Mouse (Mus musculus) MEL (cell line): ENCODE data around the gene Rhd. TPM values are rescaled to one million over a fixed set of nuclear protein-coding genes. Genes with fewer than 3 reads are reported as not detected.

ENCODE experiments used
- DNase-seq: peaks from one replicate; pipeline ENCODE4 v3.0.0; 2011; ENCODE audit warnings: low read depth, low spot score
- H3K27ac ChIP-seq: 2 replicates; pipeline ENCODE4 v1.5.1; 2012; ENCODE audit warnings: low read depth, mild to moderate bottlenecking, control low read depth, low read length, moderate library complexity; ENCODE audit not compliant: control insufficient read depth
- H3K27me3 ChIP-seq, 2 experiments: fragments of 150-350 bp in 1 of 2; sonication (generic) in 1 of 2; 2 replicates each; pipeline ENCODE4 v1.6.1; 2012; ENCODE audit warnings: low read length in 2 of 2, mild to moderate bottlenecking in 2 of 2, improper control_type of control experiment in 1 of 2, moderate library complexity in 1 of 2; ENCODE audit not compliant: insufficient read depth in 2 of 2, control insufficient read depth in 1 of 2
- H3K36me3 ChIP-seq, 2 experiments: 2 replicates each; pipeline ENCODE4 v1.6.1; 2012 to 2014; ENCODE audit warnings: low read length in 2 of 2, improper control_type of control experiment in 1 of 2, inconsistent platforms in 1 of 2, mild to moderate bottlenecking in 1 of 2; ENCODE audit not compliant: insufficient read depth in 2 of 2, control insufficient read depth in 1 of 2
- H3K4me1 ChIP-seq, 2 experiments: fragments of 150-350 bp in 1 of 2; sonication (generic) in 1 of 2; 2 replicates each; pipeline ENCODE4 v1.6.1; 2012; ENCODE audit warnings: low read length in 2 of 2, improper control_type of control experiment in 1 of 2, mild to moderate bottlenecking in 1 of 2; ENCODE audit not compliant: insufficient read depth in 2 of 2, control insufficient read depth in 1 of 2
- H3K4me3 ChIP-seq, 2 experiments: fragments of 150-350 bp in 1 of 2; sonication (generic) in 1 of 2; 2 replicates each; pipeline ENCODE4 v1.5.1; 2012; ENCODE audit warnings: low read depth in 2 of 2, low read length in 2 of 2, mild to moderate bottlenecking in 2 of 2, moderate library complexity in 2 of 2, control low read depth in 1 of 2, improper control_type of control experiment in 1 of 2; ENCODE audit not compliant: control insufficient read depth in 1 of 2, insufficient read depth in 1 of 2
- H3K79me2 ChIP-seq: 2 replicates; pipeline ENCODE4 v1.6.1; 2012; ENCODE audit warnings: mild to moderate bottlenecking, low read length, moderate library complexity; ENCODE audit not compliant: control insufficient read depth, poor library complexity, insufficient read depth
- H3K9ac ChIP-seq: 2 replicates; pipeline ENCODE4 v1.6.1; 2012; ENCODE audit warnings: low read depth, mild to moderate bottlenecking, control low read depth, low read length, moderate library complexity; ENCODE audit not compliant: control insufficient read depth, poor library complexity, severe bottlenecking
- H3K9me3 ChIP-seq: fragments of 150-350 bp; sonication (generic); replicated peaks from 2 replicates; pipeline ENCODE4 v1.6.1; 2012; ENCODE audit warnings: mild to moderate bottlenecking, low read length, improper control_type of control experiment, moderate library complexity; ENCODE audit not compliant: insufficient read depth
- BHLHE40 ChIP-seq: IDR thresholded peaks from 2 replicates; pipeline ENCODE4 v1.6.1; 2012; ENCODE audit warnings: low read depth, mild to moderate bottlenecking, inconsistent platforms, low read length, improper control_type of control experiment, borderline replicate concordance
- CHD2 ChIP-seq: IDR thresholded peaks from 2 replicates; pipeline ENCODE4 v1.6.1; 2011; ENCODE audit warnings: low read length, improper control_type of control experiment
- CTCF ChIP-seq, 3 experiments: IDR thresholded peaks in 2 of 3; conservative IDR thresholded peaks in 1 of 3; 2 replicates each; pipeline ENCODE4 v1.5.1; 2011 to 2012; ENCODE audit warnings: low read length in 3 of 3, low read depth in 2 of 3, mild to moderate bottlenecking in 2 of 3, improper control_type of control experiment in 1 of 3, inconsistent platforms in 1 of 3, mixed read lengths in 1 of 3, moderate library complexity in 1 of 3; ENCODE audit not compliant: control insufficient read depth in 1 of 3, insufficient read depth in 1 of 3, poor library complexity in 1 of 3, severe bottlenecking in 1 of 3
- EP300 ChIP-seq, 2 experiments: IDR thresholded peaks; 2 replicates each; pipeline ENCODE4 v1.6.1; 2011; ENCODE audit warnings: improper control_type of control experiment in 2 of 2, low read length in 2 of 2, low read depth in 1 of 2, mild to moderate bottlenecking in 1 of 2
- GABPA ChIP-seq: IDR thresholded peaks from 2 replicates; pipeline ENCODE4 v1.6.1; 2012; ENCODE audit warnings: low read depth, mild to moderate bottlenecking, inconsistent platforms, low read length, improper control_type of control experiment, moderate library complexity
- GATA1 ChIP-seq: IDR thresholded peaks from 2 replicates; pipeline ENCODE4 v1.6.1; 2011; ENCODE audit warnings: low read depth, low read length, improper control_type of control experiment
- HCFC1 ChIP-seq: IDR thresholded peaks from 2 replicates; pipeline ENCODE4 v1.6.1; 2012; ENCODE audit warnings: low read depth, mild to moderate bottlenecking, inconsistent platforms, low read length, improper control_type of control experiment, moderate library complexity
- MAX ChIP-seq: IDR thresholded peaks from 2 replicates; pipeline ENCODE4 v1.6.1; 2011; ENCODE audit warnings: low read length, improper control_type of control experiment
- MAZ ChIP-seq: IDR thresholded peaks from 2 replicates; pipeline ENCODE4 v1.6.1; 2012; ENCODE audit warnings: low read depth, mild to moderate bottlenecking, inconsistent platforms, low read length, improper control_type of control experiment
- MYB ChIP-seq: IDR thresholded peaks from 2 replicates; pipeline ENCODE4 v1.6.1; 2011; ENCODE audit warnings: mild to moderate bottlenecking, low read depth, low read length, improper control_type of control experiment
- NELFE ChIP-seq: IDR thresholded peaks from 2 replicates; pipeline ENCODE4 v1.6.1; 2011; ENCODE audit warnings: low read depth, low read length, improper control_type of control experiment
- POLR2AphosphoS2 ChIP-seq: IDR thresholded peaks from 2 replicates; pipeline ENCODE4 v1.6.1; 2011; ENCODE audit warnings: low read length, improper control_type of control experiment
- RAD21 ChIP-seq: IDR thresholded peaks from 2 replicates; pipeline ENCODE4 v1.6.1; 2011; ENCODE audit warnings: mild to moderate bottlenecking, low read depth, low read length, improper control_type of control experiment
- RCOR1 ChIP-seq: IDR thresholded peaks from 2 replicates; pipeline ENCODE4 v1.6.1; 2012; ENCODE audit warnings: low read depth, mild to moderate bottlenecking, inconsistent platforms, low read length, improper control_type of control experiment
- SIN3A ChIP-seq: IDR thresholded peaks from 2 replicates; pipeline ENCODE4 v1.6.1; 2012; ENCODE audit warnings: low read length, improper control_type of control experiment, inconsistent platforms
- SMC3 ChIP-seq: IDR thresholded peaks from 2 replicates; pipeline ENCODE4 v1.6.1; 2011; ENCODE audit warnings: low read depth, low read length, improper control_type of control experiment
- TAL1 ChIP-seq: IDR thresholded peaks from 2 replicates; pipeline ENCODE4 v1.6.1; 2012; ENCODE audit warnings: mild to moderate bottlenecking, inconsistent platforms, low read length, moderate library complexity, mixed read lengths
- TBP ChIP-seq: IDR thresholded peaks from 2 replicates; pipeline ENCODE4 v1.8.0; 2011; ENCODE audit warnings: low read depth, low read length, improper control_type of control experiment
- USF2 ChIP-seq, 2 experiments: IDR thresholded peaks; 2 replicates each; pipeline ENCODE4 v1.6.1; 2011 to 2012; ENCODE audit warnings: improper control_type of control experiment in 2 of 2, low read length in 2 of 2, borderline replicate concordance in 1 of 2, inconsistent platforms in 1 of 2, low read depth in 1 of 2, mild to moderate bottlenecking in 1 of 2; ENCODE audit not compliant: insufficient read depth in 1 of 2
- ZKSCAN1 ChIP-seq: IDR thresholded peaks from 2 replicates; pipeline ENCODE4 v1.6.1; 2012; ENCODE audit warnings: low read depth, mild to moderate bottlenecking, inconsistent platforms, low read length, improper control_type of control experiment, moderate library complexity
- ZMIZ1 ChIP-seq: IDR thresholded peaks from 2 replicates; pipeline ENCODE4 v1.6.1; 2012; ENCODE audit warnings: low read depth, mild to moderate bottlenecking, inconsistent platforms, low read length, improper control_type of control experiment, moderate library complexity
- ZNF384 ChIP-seq: IDR thresholded peaks from 2 replicates; pipeline ENCODE4 v1.6.1; 2012; ENCODE audit warnings: low read depth, mild to moderate bottlenecking, inconsistent platforms, low read length, improper control_type of control experiment
- polyA plus RNA-seq, 2 experiments: library from polyadenylated mRNA; stranded (reverse) in 1 of 2; unstranded in 1 of 2; fragments of >175 nt in 1 of 2; fragments of >200 nt in 1 of 2; gene quantifications; 2 replicates each; pipeline versions ENCODE4 v1.2.1 to v1.2.4; 2012; ENCODE audit warnings: low replicate concordance in 2 of 2, low read depth in 1 of 2; ENCODE audit not compliant: insufficient read length in 2 of 2, insufficient read depth in 1 of 2, missing spikeins in 1 of 2
- total RNA-seq: library from RNA; depleted of rRNA; stranded (reverse); fragments of 300-350 nt; gene quantifications from 2 replicates; pipeline ENCODE4 v1.2.3, GENCODE M21; 2012

Rhd gene
- total and polyA plus RNA-seq, 3 experiments: 49.9 to 176 TPM; not detected in 1

DNA sequence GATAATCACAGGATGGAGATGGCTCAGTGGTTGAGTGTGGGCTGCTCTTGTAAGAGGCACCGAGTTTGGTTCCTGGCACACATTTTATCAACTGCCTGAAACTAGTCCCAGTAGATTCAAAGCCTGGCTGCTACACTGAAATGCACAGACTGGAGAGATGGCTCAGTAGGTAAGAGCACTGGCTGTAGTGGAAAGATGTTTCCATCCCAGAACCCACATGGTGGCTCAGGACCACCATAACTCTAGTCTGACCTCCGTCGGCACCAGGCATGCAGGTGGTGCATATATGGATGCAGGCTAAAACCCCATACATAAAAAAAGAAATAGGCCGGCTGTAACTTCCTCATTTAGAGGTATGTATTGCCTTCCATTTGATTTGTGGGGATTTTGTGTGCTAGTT lies 65.2 kb downstream of the Rhd start (continued):
- TF ChIP-seq HCFC1 (peak; percentile 33; the same call in 1 of the 2 replicates), TBP (0 out of 2 replicates have a peak, but pooled peaks have one; percentile 14)

DNA sequence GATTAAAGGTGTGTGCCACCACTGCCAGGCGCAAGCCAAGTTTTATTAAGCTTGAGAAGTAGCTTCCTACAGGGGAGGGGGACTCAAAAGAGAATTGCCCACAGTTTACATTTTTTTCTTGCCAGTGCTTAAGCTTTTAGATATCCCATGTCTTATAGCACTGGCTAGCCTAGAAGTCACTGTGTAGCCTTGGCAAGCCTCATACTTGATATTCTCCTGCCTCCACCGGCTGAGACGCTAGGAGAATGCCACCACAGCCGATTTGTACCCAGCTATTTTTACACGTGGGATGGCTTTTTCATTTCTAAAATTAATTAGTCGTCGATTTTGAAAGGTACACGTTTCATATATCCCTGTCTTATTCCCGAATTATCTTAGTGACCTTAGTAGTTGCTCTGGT lies 65.9 kb downstream of the Rhd start:
- Histone ChIP-seq H3K27me3 (no peaks in the 10 kb centered on the region), H3K36me3 (peaks cover 28 to 35% of the 10 kb centered on the region in 2 experiments), H3K9me3 (no peaks in the 10 kb centered on the region), H3K4me1 (peaks cover 3 to 6% of the 10 kb centered on the region in 2 experiments; a peak in 3 of 4 replicates), H3K9ac (peak overlapping the region; percentile 77), H3K4me3 (peak overlapping the region; percentile 26 to 70), H3K79me2 (peaks cover 23% of the 10 kb centered on the region)
- TF ChIP-seq SIN3A (no peak), GATA1 (no peak), CHD2 (no peak), RCOR1 (no peak), EP300 (IDR thresholded peaks at IDR 0.05; ENCODE audit: low read depth in 1 of 2, low read length in 2 of 2) (no peak), MAZ (no peak), ZNF384 (no peak), NELFE (no peak), USF2 (IDR thresholded peaks at IDR 0.05; ENCODE audit: borderline replicate concordance in 1 of 2, insufficient read depth in 1 of 2, low read depth in 1 of 2, low read length in 2 of 2) (no peak), CTCF (IDR thresholded peaks at IDR 0.05 in 2 of 3, conservative IDR thresholded peaks at IDR 0.05 in 1 of 3; ENCODE audit: control insufficient read depth in 1 of 3, insufficient read depth in 1 of 3, low read depth in 2 of 3, low read length in 3 of 3, poor library complexity in 1 of 3, severe bottlenecking in 1 of 3) (no peak), MYB (no peak), MAX (no peak), BHLHE40 (no peak), RAD21 (no peak), TAL1 (no peak), POLR2AphosphoS2 (no peak), ZKSCAN1 (no peak), ZMIZ1 (no peak), GABPA (no peak), SMC3 (no peak)
- TF ChIP-seq, all 39 proteins: peak for 0
- H3K27ac ChIP-seq: peak overlapping the region; percentile 94
- DNase-seq: peak; percentile 60
